Mouse (Mus musculus): Measurements from ENCODE around the gene Ribc2.

Gene Ribc2

DNA sequence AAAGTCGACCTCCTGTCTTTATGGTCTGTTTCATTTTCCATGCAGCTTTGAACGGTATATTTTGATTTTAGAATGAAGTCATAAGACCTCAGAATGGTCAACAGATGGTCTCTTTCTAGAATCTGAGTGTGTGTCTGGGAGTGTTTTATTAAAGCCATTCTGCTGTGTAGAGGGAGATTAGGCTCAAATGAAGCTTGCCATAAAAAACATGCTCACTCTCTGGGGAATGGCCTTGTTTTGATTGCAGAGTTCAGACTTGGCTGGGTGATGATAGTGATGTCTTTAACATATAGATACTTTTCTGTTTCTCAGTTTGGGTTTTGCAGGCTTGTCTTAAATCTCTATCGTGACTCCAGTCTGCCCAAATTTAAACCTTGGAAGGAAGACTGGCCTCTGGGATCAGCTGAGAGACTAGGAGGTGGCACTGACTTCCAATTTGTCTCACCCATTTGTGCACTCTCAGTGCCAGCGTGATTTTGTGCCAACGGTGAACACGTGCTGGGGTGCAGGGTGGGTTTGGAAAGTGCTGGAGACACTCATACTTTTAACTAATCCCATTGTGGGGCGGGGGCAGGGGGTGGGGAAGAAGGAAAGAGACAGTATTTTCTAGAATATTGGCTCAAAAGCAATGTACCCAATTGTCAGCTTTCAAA is 47.8 kb downstream of the Ribc2 start:
- DNase-seq (ENCODE audit: low read depth) = no peak

DNA sequence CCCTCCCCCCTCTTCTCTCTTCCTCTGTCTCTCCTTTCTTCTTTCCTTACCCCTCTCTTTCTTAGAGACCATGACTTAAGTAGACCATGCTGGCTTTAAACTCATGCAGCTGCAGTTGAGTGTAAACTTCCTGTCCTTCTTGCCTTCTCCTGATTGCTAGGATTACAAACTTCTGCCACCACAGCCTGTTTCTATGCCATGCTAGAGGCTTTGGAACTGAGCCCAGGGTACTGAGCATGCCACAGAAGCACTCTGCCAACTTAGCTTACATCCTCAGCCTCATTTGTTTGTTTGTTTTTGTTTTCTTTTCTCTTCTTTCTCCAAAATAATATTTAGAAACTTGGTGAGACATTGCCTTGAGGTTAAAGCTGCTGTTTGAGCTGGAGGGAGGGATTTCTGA is 48.5 kb downstream of the Ribc2 start:
- no peak for DNase-seq (ENCODE audit: low read depth)

DNA sequence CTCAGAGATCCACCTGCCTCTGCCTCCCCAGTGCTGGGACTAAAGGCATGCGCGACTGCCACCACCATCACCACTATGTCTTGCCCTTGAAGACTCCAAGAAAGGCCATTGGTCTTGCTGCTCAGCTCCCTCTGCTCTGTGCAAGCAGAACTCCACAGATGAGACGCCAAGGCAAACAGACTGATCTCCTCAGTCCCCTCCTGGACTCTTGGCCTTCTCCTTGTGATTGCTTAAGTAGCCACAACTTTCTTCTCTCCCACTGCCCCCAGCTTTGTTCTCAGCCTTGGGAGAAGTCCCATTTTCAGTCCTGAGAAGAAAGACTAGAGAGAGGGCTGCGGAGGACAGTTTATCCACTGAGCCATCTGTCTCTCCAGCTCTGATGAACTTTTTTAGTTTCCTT is 50.2 kb downstream of the Ribc2 start:
- no peak for DNase-seq (ENCODE audit: low read depth)

DNA sequence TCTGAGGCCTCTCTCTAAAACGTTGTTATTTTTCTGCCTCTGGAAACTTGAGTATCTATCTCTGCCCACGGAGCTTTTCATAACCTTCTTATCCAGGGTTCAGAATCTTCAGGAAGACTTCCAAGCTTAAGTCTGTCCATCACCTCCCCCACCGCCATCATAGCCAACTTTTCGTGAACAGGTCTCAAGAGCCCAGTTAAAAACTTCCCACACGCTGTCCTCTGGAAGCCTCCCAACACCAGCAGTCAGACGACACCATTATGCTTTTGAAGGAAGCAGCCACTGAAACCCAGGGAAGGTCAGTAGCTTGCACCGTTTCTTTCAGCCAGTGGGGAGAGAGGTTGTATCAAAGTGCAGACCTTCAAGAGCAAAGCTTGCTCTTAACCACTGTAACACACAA is 55.0 kb downstream of the Ribc2 start:
- no peak for DNase-seq (ENCODE audit: low read depth)

DNA sequence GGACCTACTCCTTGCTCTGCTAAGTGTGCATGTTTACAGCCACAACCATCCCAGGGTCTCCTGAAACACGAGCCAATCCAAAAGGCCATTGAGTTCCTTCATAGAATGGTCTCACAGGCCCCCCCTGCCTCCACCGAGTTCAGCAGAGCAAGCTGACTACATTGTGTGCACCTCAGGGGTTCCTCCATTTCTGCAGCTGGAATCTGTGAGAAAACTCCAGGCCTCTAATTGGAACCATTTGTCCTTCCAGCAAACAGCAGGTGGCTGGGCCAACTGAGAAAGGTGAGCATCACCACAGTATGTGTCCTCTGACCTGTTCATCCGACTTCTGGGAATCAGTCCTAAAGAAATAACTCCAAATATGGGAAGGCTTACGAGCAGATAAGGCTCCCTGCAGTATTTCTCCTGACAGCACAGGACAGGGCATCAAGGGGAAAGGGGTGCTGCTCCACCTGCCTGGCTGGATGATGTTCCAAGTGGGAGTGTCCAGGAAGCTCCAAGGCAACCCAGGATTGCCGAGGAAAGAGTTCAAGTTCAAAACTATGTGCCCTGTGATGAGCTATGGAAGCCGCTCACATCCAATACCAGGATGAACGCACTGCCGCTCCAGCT is 56.4 kb downstream of the Ribc2 start:
- no peak for DNase-seq (ENCODE audit: low read depth)

Data from 416B (cell line).